Mouse (Mus musculus) neural tube, embryonic 15.5 days (tissue): ENCODE data around the gene Rfx7. TPM values are rescaled to one million over a fixed set of nuclear protein-coding genes. Genes with fewer than 3 reads are reported as not detected.
"Not testable (repeated sequence)": the region's sequence is repeated elsewhere in the genome, so short reads cannot be mapped to it uniquely, and the experiment has no call there.

Experiments used
- ATAC-seq: fragments of 200-750 bp; cut with Nextera tagmentation; 2 replicates; pipeline ENCODE4 v1.8.0; 2017; ENCODE audit warnings: mild to moderate bottlenecking, moderate TSS enrichment, moderate library complexity; ENCODE audit not compliant: low FRiP score
- H3K27ac ChIP-seq: fragments of 300-500 bp; sonication (generic); replicated peaks from 2 replicates; pipeline ENCODE4 v1.5.1; 2015; ENCODE audit warnings: mild to moderate bottlenecking, inconsistent platforms
- H3K27me3 ChIP-seq: fragments of 300-500 bp; sonication (generic); replicated peaks from 2 replicates; pipeline ENCODE4 v1.6.1; 2015; ENCODE audit warnings: inconsistent platforms
- H3K36me3 ChIP-seq: fragments of 300-500 bp; sonication (generic); 2 replicates; pipeline ENCODE4 v1.6.1; 2015; ENCODE audit warnings: inconsistent platforms
- H3K4me1 ChIP-seq: fragments of 300-500 bp; sonication (generic); 2 replicates; pipeline ENCODE4 v1.6.1; 2015; ENCODE audit warnings: inconsistent platforms
- H3K4me2 ChIP-seq: fragments of 300-500 bp; sonication (generic); 2 replicates; pipeline ENCODE4 v1.6.1; 2015; ENCODE audit warnings: inconsistent platforms, mild to moderate bottlenecking, moderate library complexity
- H3K4me3 ChIP-seq: fragments of 300-500 bp; sonication (generic); replicated peaks from 2 replicates; pipeline ENCODE4 v1.5.1; 2015; ENCODE audit warnings: mild to moderate bottlenecking, inconsistent platforms
- H3K9ac ChIP-seq: fragments of 300-500 bp; sonication (generic); replicated peaks from 2 replicates; pipeline ENCODE4 v1.6.1; 2015; ENCODE audit warnings: mild to moderate bottlenecking, inconsistent platforms
- H3K9me3 ChIP-seq: fragments of 300-500 bp; sonication (generic); replicated peaks from 2 replicates; pipeline ENCODE4 v1.6.1; 2016; ENCODE audit warnings: inconsistent platforms
- WGBS: fragments of 180-500 bp; shearing (Covaris S2); methylation state at CpG from one replicate; pipeline ENCODE4 v1.1.7; 2015; ENCODE audit warnings: mixed read lengths; 5-methylcytosine and 5-hydroxymethylcytosine counted together
- polyA plus RNA-seq: library from polyadenylated mRNA; unstranded; fragments of >200 nt; fragmentation: Nextera tagmentation; extraction: Ambion mirVana; gene quantifications from 2 replicates; pipeline ENCODE4 v1.2.1, GENCODE M21; 2015

The Rfx7 gene
- polyA plus RNA-seq, 1 experiment from 2014 or later, result 13.7 TPM

GRCm38 (mm10) chr9:72560316-72560715 lies 28.3 kb downstream of the Rfx7 start:
- 61% methylated on average over 2 of the region's 2 CpGs for WGBS
- Histone ChIP-seq H3K4me3 (no peak overlapping the region), H3K4me1 (no peaks in the 10 kb centered on the region), H3K27ac (no peak overlapping the region), H3K9ac (no peak overlapping the region), H3K36me3 (no peaks in the 10 kb centered on the region), H3K9me3 (no peaks in the 10 kb centered on the region), H3K27me3 (no peaks in the 10 kb centered on the region), H3K4me2 (no peak overlapping the region)
- ATAC-seq, result no peak

GRCm38 (mm10) chr9:72563277-72563676 lies 31.2 kb downstream of the Rfx7 start:
- Histone ChIP-seq H3K27me3 (no peaks in the 10 kb centered on the region), H3K4me2 (no peak overlapping the region), H3K36me3 (no peaks in the 10 kb centered on the region), H3K27ac (no peak overlapping the region), H3K9me3 (no peaks in the 10 kb centered on the region), H3K4me1 (no peaks in the 10 kb centered on the region), H3K9ac (no peak overlapping the region), H3K4me3 (no peak overlapping the region)
- WGBS, result 96% methylated on average over 3 of the region's 3 CpGs
- ATAC-seq, result no peak

- Histone ChIP-seq H3K9ac (no peak overlapping the region), H3K4me2 (no peak overlapping the region), H3K27me3 (no peaks in the 10 kb centered on the region), H3K27ac (no peak overlapping the region), H3K36me3 (no peaks in the 10 kb centered on the region), H3K4me1 (no peaks in the 10 kb centered on the region), H3K9me3 (no peaks in the 10 kb centered on the region), H3K4me3 (no peak overlapping the region)
- no peak for ATAC-seq
- 60% methylated on average over 2 of the region's 2 CpGs for WGBS
Measured at GRCm38 (mm10) chr9:72567116-72567515, 35.1 kb downstream of the Rfx7 start.

GRCm38 (mm10) chr9:72580216-72580615 lies 48.2 kb downstream of the Rfx7 start:
- 46% methylated on average over 3 of the region's 3 CpGs for WGBS

GRCm38 (mm10) chr9:72590861-72591260 lies 58.8 kb downstream of the Rfx7 start:
- no peak for ATAC-seq
- no peaks in the 10 kb centered on the region for H3K9me3 ChIP-seq
- WGBS, result 100% methylated on average over 1 of the region's 1 CpGs
- no peaks in the 10 kb centered on the region for H3K4me1 ChIP-seq
- H3K27ac ChIP-seq, result no peak overlapping the region
- H3K9ac ChIP-seq, result no peak overlapping the region
- 0 out of 2 replicates have a peak, but pooled peaks cover 3% of the 10 kb centered on the region for H3K36me3 ChIP-seq
- no peak overlapping the region for H3K4me2 ChIP-seq
- no peak overlapping the region for H3K4me3 ChIP-seq
- H3K27me3 ChIP-seq, result no peaks in the 10 kb centered on the region

More at GRCm38 (mm10) chr9:72580216-72580615, 48.2 kb downstream of the Rfx7 start:
- no peak for ATAC-seq
- H3K4me3 ChIP-seq, result no peak overlapping the region
- no peak overlapping the region for H3K27ac ChIP-seq
- H3K36me3 ChIP-seq, result no peaks in the 10 kb centered on the region
- no peaks in the 10 kb centered on the region for H3K4me1 ChIP-seq
- H3K4me2 ChIP-seq, result no peak overlapping the region
- H3K27me3 ChIP-seq, result no peaks in the 10 kb centered on the region
- H3K9ac ChIP-seq, result no peak overlapping the region
- no peaks in the 10 kb centered on the region for H3K9me3 ChIP-seq

- Histone ChIP-seq H3K27me3 (no peaks in the 10 kb centered on the region), H3K9me3 (no peaks in the 10 kb centered on the region), H3K4me2 (no peak overlapping the region), H3K9ac (no peak overlapping the region), H3K36me3 (0 out of 2 replicates have a peak, but pooled peaks cover 3% of the 10 kb centered on the region), H3K4me3 (no peak overlapping the region), H3K27ac (no peak overlapping the region), H3K4me1 (no peaks in the 10 kb centered on the region)
- no peak for ATAC-seq
Measured at GRCm38 (mm10) chr9:72592016-72592415, 60.0 kb downstream of the Rfx7 start.

- not testable (repeated sequence) for H3K27ac ChIP-seq, H3K9me3 ChIP-seq, H3K4me3 ChIP-seq, H3K4me1 ChIP-seq, ATAC-seq, H3K4me2 ChIP-seq, H3K9ac ChIP-seq, H3K27me3 ChIP-seq, H3K36me3 ChIP-seq
- WGBS, result 83% methylated on average over 4 of the region's 4 CpGs
Measured at GRCm38 (mm10) chr9:72594656-72595055, 62.6 kb downstream of the Rfx7 start.

GRCm38 (mm10) chr9:72600142-72600541 lies 68.1 kb downstream of the Rfx7 start:
- no peak overlapping the region for H3K9ac ChIP-seq
- 95% methylated on average over 3 of the region's 3 CpGs for WGBS
- no peaks in the 10 kb centered on the region for H3K4me1 ChIP-seq
- H3K27ac ChIP-seq, result no peak overlapping the region
- 0 out of 2 replicates have a peak, but pooled peaks cover 12% of the 10 kb centered on the region for H3K36me3 ChIP-seq
- no peaks in the 10 kb centered on the region for H3K9me3 ChIP-seq
- H3K4me2 ChIP-seq, result no peak overlapping the region
- H3K4me3 ChIP-seq, result no peak overlapping the region
- no peak for ATAC-seq
- no peaks in the 10 kb centered on the region for H3K27me3 ChIP-seq

- Histone ChIP-seq H3K4me3 (no peak overlapping the region), H3K36me3 (peaks cover 16% of the 10 kb centered on the region), H3K27ac (no peak overlapping the region), H3K4me1 (no peaks in the 10 kb centered on the region), H3K4me2 (no peak overlapping the region), H3K9me3 (no peaks in the 10 kb centered on the region), H3K27me3 (no peaks in the 10 kb centered on the region), H3K9ac (no peak overlapping the region)
- ATAC-seq, result no peak
Measured at GRCm38 (mm10) chr9:72609771-72610170, 77.7 kb downstream of the Rfx7 start.

GRCm38 (mm10) chr9:72613884-72614283 lies 81.8 kb downstream of the Rfx7 start:
- H3K9me3 ChIP-seq, result no peaks in the 10 kb centered on the region
- H3K9ac ChIP-seq, result no peak overlapping the region
- H3K4me3 ChIP-seq, result no peak overlapping the region
- no peaks in the 10 kb centered on the region for H3K4me1 ChIP-seq
- H3K4me2 ChIP-seq, result no peak overlapping the region
- H3K36me3 ChIP-seq, result peaks cover 38% of the 10 kb centered on the region
- H3K27ac ChIP-seq, result no peak overlapping the region
- 73% methylated on average over 2 of the region's 2 CpGs for whole genome bisulfite sequencing
- no peaks in the 10 kb centered on the region for H3K27me3 ChIP-seq
- no peak for ATAC-seq

GRCm38 (mm10) chr9:72614786-72615480 lies 82.9 kb downstream of the Rfx7 start:
- no peaks in the 10 kb centered on the region for H3K27me3 ChIP-seq
- no peak overlapping the region for H3K4me3 ChIP-seq
- H3K9ac ChIP-seq, result no peak overlapping the region
- 61% methylated on average over 6 of the region's 6 CpGs for WGBS
- no peaks in the 10 kb centered on the region for H3K4me1 ChIP-seq
- H3K27ac ChIP-seq, result peak overlapping the region; percentile 48; the same call in 1 of the 2 replicates
- no peak overlapping the region for H3K4me2 ChIP-seq
- ATAC-seq, result no peak
- no peaks in the 10 kb centered on the region for H3K9me3 ChIP-seq
- peaks cover 45% of the 10 kb centered on the region for H3K36me3 ChIP-seq

- ATAC-seq, result no peak
- H3K9me3 ChIP-seq, result no peaks in the 10 kb centered on the region
- H3K4me1 ChIP-seq, result no peaks in the 10 kb centered on the region
- 85% methylated on average over 3 of the region's 3 CpGs for WGBS
- H3K27ac ChIP-seq, result no peak overlapping the region
- H3K9ac ChIP-seq, result no peak overlapping the region
- H3K4me2 ChIP-seq, result no peak overlapping the region
- no peaks in the 10 kb centered on the region for H3K27me3 ChIP-seq
- H3K36me3 ChIP-seq, result peaks cover 41% of the 10 kb centered on the region
- H3K4me3 ChIP-seq, result no peak overlapping the region
Measured at GRCm38 (mm10) chr9:72618037-72618436, 86.0 kb downstream of the Rfx7 start.
